Mouse (Mus musculus) kidney, embryonic 15.5 days (tissue): ENCODE results near the gene Zfp458. TPM values are rescaled to one million over a fixed set of nuclear protein-coding genes. Genes with fewer than 3 reads are reported as not detected.
A peak's percentile ranks its signal among the peaks of the same experiment; 100 is the strongest.
"Not testable (repeated sequence)": the region's sequence is repeated elsewhere in the genome, so short reads cannot be mapped to it uniquely, and the experiment has no call there.

Experiments
- ATAC-seq: fragments of 200-750 bp; cut with Nextera tagmentation; replicated peaks from 2 replicates; pipeline ENCODE4 v1.8.0; 2017; ENCODE audit warnings: moderate TSS enrichment; ENCODE audit not compliant: low FRiP score
- H3K27ac ChIP-seq: fragments of 300-500 bp; sonication (generic); 2 replicates; pipeline ENCODE4 v1.5.1; 2015; ENCODE audit warnings: mild to moderate bottlenecking, inconsistent platforms
- H3K27me3 ChIP-seq: fragments of 300-500 bp; sonication (generic); 2 replicates; pipeline ENCODE4 v1.6.1; 2015; ENCODE audit warnings: inconsistent platforms
- H3K36me3 ChIP-seq: fragments of 300-500 bp; sonication (generic); 2 replicates; pipeline ENCODE4 v1.6.1; 2015; ENCODE audit warnings: inconsistent platforms
- H3K4me1 ChIP-seq: fragments of 300-500 bp; sonication (generic); 2 replicates; pipeline ENCODE4 v1.6.1; 2015; ENCODE audit warnings: inconsistent platforms
- H3K4me2 ChIP-seq: fragments of 300-500 bp; sonication (generic); 2 replicates; pipeline ENCODE4 v1.6.1; 2015; ENCODE audit warnings: moderate library complexity, mild to moderate bottlenecking, inconsistent platforms
- H3K4me3 ChIP-seq: fragments of 300-500 bp; sonication (generic); replicated peaks from 2 replicates; pipeline ENCODE4 v1.5.1; 2015; ENCODE audit warnings: mild to moderate bottlenecking, inconsistent platforms
- H3K9ac ChIP-seq: fragments of 300-500 bp; sonication (generic); 2 replicates; pipeline ENCODE4 v1.6.1; 2015; ENCODE audit warnings: mild to moderate bottlenecking, inconsistent platforms
- H3K9me3 ChIP-seq: fragments of 300-500 bp; sonication (generic); replicated peaks from 2 replicates; pipeline ENCODE4 v1.6.1; 2016; ENCODE audit warnings: inconsistent platforms
- WGBS: fragments of 180-500 bp; shearing (Covaris S2); methylation state at CpG from one replicate; pipeline ENCODE4 v1.1.7; 2015; ENCODE audit warnings: mixed read lengths; 5-methylcytosine and 5-hydroxymethylcytosine counted together
- polyA plus RNA-seq: library from polyadenylated mRNA; unstranded; fragments of >200 nt; fragmentation: Nextera tagmentation; extraction: Ambion mirVana; gene quantifications from 2 replicates; pipeline ENCODE4 v1.2.1, GENCODE M21; 2015

Zfp458 gene
- polyA plus RNA-seq: 2.1 TPM in 2 replicates

- Histone ChIP-seq H3K4me1 (no peaks in the 10 kb centered on the region), H3K4me3 (no peak within 1 kb of the TSS), H3K9me3 (no peaks in the 10 kb centered on the region), H3K27me3 (no peaks in the 10 kb centered on the region), H3K4me2 (0 out of 2 replicates have a peak within 1 kb of the TSS, but pooled peaks have one; percentile 19), H3K9ac (no peak within 1 kb of the TSS), H3K36me3 (no peaks in the 10 kb centered on the region), H3K27ac (no peak within 1 kb of the TSS)
- 40% methylated on average over 7 of the region's 7 CpGs for WGBS
- ATAC-seq: no peak
These were observed at the start of gene Zfp458 for GRCm38 (mm10) chr13:67278314-67278713. TSS of gene Zfp458 (minus strand) at chr13:67278466.

GRCm38 (mm10) chr13:67306718-67307117 lies 28.5 kb upstream of the Zfp458 start:
- H3K27me3 ChIP-seq: no peaks in the 10 kb centered on the region
- H3K9me3 ChIP-seq: 0 out of 2 replicates have a peak, but pooled peaks cover under 1% of the 10 kb centered on the region
- peak overlapping the region; percentile 69 for H3K9ac ChIP-seq
- peak; percentile 57 for ATAC-seq
- H3K4me3 ChIP-seq: peak overlapping the region; percentile 79
- no peaks in the 10 kb centered on the region for H3K36me3 ChIP-seq
- H3K4me2 ChIP-seq: peak overlapping the region; percentile 91
- 27% methylated on average over 5 of the region's 5 CpGs for WGBS
- H3K4me1 ChIP-seq: peaks cover 10% of the 10 kb centered on the region
- no peak overlapping the region for H3K27ac ChIP-seq

GRCm38 (mm10) chr13:67305822-67306672 lies 27.8 kb upstream of the Zfp458 start, which contains the start of gene Zfp457:
TSS of gene Zfp457 (minus strand) at chr13:67306485.
- WGBS: 9% methylated on average over 16 of the region's 16 CpGs
- ATAC-seq: peak; percentile 98

GRCm38 (mm10) chr13:67269383-67270065 lies 8.7 kb downstream of the Zfp458 start:
- Histone ChIP-seq H3K9ac (peak overlapping the region; percentile 67), H3K27ac (0 out of 2 replicates have a peak overlapping the region, but pooled peaks have one; percentile 43)
- 45% methylated on average over 9 of the region's 9 CpGs for WGBS

More at GRCm38 (mm10) chr13:67305822-67306672, 27.8 kb upstream of the Zfp458 start, which contains the start of gene Zfp457:
- H3K9ac ChIP-seq: peak within 1 kb of the TSS; percentile 69
- no peak within 1 kb of the TSS for H3K27ac ChIP-seq
- no peaks in the 10 kb centered on the region for H3K36me3 ChIP-seq
- H3K9me3 ChIP-seq: no peaks in the 10 kb centered on the region
- no peaks in the 10 kb centered on the region for H3K27me3 ChIP-seq
- peak within 1 kb of the TSS; percentile 91 for H3K4me2 ChIP-seq
- H3K4me3 ChIP-seq: peak within 1 kb of the TSS; percentile 79
- peaks cover 10% of the 10 kb centered on the region for H3K4me1 ChIP-seq

GRCm38 (mm10) chr13:67268568-67269369 lies 9.5 kb downstream of the Zfp458 start:
- Histone ChIP-seq H3K27ac (peak overlapping the region; percentile 43; the same call in 1 of the 2 replicates), H3K9me3 (no peaks in the 10 kb centered on the region; the same call in 1 of the 2 replicates), H3K36me3 (no peaks in the 10 kb centered on the region), H3K4me2 (peak overlapping the region; percentile 76), H3K27me3 (no peaks in the 10 kb centered on the region), H3K9ac (peak overlapping the region; percentile 67), H3K4me1 (0 out of 2 replicates have a peak, but pooled peaks cover 4% of the 10 kb centered on the region), H3K4me3 (peak overlapping the region; percentile 82)
- peak; percentile 99 for ATAC-seq
- WGBS: 7% methylated on average over 18 of the region's 18 CpGs

More at GRCm38 (mm10) chr13:67269383-67270065, 8.7 kb downstream of the Zfp458 start:
- H3K36me3 ChIP-seq, H3K4me1 ChIP-seq, H3K27me3 ChIP-seq, H3K9me3 ChIP-seq: not testable (repeated sequence)
- peak overlapping the region; percentile 76 for H3K4me2 ChIP-seq
- peak overlapping the region; percentile 82 for H3K4me3 ChIP-seq
- ATAC-seq: peak; percentile 33; the same call in 1 of the 2 replicates

GRCm38 (mm10) chr13:67214015-67214607 lies 64.2 kb downstream of the Zfp458 start:
- Histone ChIP-seq H3K36me3 (no peaks in the 10 kb centered on the region), H3K4me2 (no peak overlapping the region), H3K27ac (no peak overlapping the region), H3K27me3 (no peaks in the 10 kb centered on the region), H3K9me3 (no peaks in the 10 kb centered on the region), H3K9ac (no peak overlapping the region), H3K4me1 (no peaks in the 10 kb centered on the region), H3K4me3 (no peak overlapping the region)
- ATAC-seq: peak; percentile 49
- 53% methylated on average over 4 of the region's 4 CpGs for WGBS

Other genes starting within 250 kb of the Zfp458 start
- gene Zfp712, start 217.3 kb downstream of the Zfp458 start, polyA plus RNA-seq: 3.3 and 3.4 TPM in 2 replicates
- gene Zfp708, start 180.5 kb downstream of the Zfp458 start, polyA plus RNA-seq: 5.7 and 6.5 TPM in 2 replicates
- 3.5 and 3.7 TPM in 2 replicates for gene Gm28557, start 169.9 kb downstream of the Zfp458 start, polyA plus RNA-seq
- gene Rslcan18, start 162.2 kb downstream of the Zfp458 start, polyA plus RNA-seq: 0.33 and 0.42 TPM in 2 replicates
- 1.9 and 2.5 TPM in 2 replicates for gene Zfp759, start 156.8 kb downstream of the Zfp458 start, polyA plus RNA-seq
- 7.3 TPM in 2 replicates for gene Rsl1, start 105.3 kb downstream of the Zfp458 start, polyA plus RNA-seq
- 1.5 and 1.9 TPM in 2 replicates for gene Zfp455, start 84.0 kb downstream of the Zfp458 start, polyA plus RNA-seq
- gene Zfp457, start 28.0 kb upstream of the Zfp458 start, polyA plus RNA-seq: 0.39 and 1.00 TPM in 2 replicates
- 2.2 and 2.5 TPM in 2 replicates for gene Zfp595, start 54.1 kb upstream of the Zfp458 start, polyA plus RNA-seq
- gene Gm28044, start 82.1 kb upstream of the Zfp458 start, polyA plus RNA-seq: 0.47 TPM in 1 of 2 replicates, not detected in the other
- 1.5 TPM in 2 replicates for gene Zfp953, start 82.1 kb upstream of the Zfp458 start, polyA plus RNA-seq
- 0.21 and 0.50 TPM in 2 replicates for gene Gm28041, start 97.3 kb upstream of the Zfp458 start, polyA plus RNA-seq
- 1.5 TPM in 2 replicates for gene Zfp456, start 97.3 kb upstream of the Zfp458 start, polyA plus RNA-seq
- gene Zfp429, start 121.4 kb upstream of the Zfp458 start, polyA plus RNA-seq: 5.6 and 6.7 TPM in 2 replicates
- 1.0 and 1.1 TPM in 2 replicates for gene Zfp459, start 143.0 kb upstream of the Zfp458 start, polyA plus RNA-seq
- gene Zfp874a, start 173.2 kb upstream of the Zfp458 start, polyA plus RNA-seq: 8.9 and 9.9 TPM in 2 replicates
- gene Zfp874b, start 205.8 kb upstream of the Zfp458 start, polyA plus RNA-seq: 2.4 and 2.8 TPM in 2 replicates
- 15.7 and 16.1 TPM in 2 replicates for gene Zfp58, start 222.1 kb upstream of the Zfp458 start, polyA plus RNA-seq
- gene Gm26965, start 247.7 kb upstream of the Zfp458 start, polyA plus RNA-seq: not detected in 2 replicates
- gene Zfp87, start 247.7 kb upstream of the Zfp458 start, polyA plus RNA-seq: 25.6 and 26.1 TPM in 2 replicates